Mouse (Mus musculus): ENCODE results near the gene Adam12. TPM values are rescaled to one million over a fixed set of nuclear protein-coding genes. Genes with fewer than 3 reads are reported as not detected.

The Adam12 gene
- polyA plus RNA-seq, 1 experiment from 2014 or later: 2.6 TPM

DNA sequence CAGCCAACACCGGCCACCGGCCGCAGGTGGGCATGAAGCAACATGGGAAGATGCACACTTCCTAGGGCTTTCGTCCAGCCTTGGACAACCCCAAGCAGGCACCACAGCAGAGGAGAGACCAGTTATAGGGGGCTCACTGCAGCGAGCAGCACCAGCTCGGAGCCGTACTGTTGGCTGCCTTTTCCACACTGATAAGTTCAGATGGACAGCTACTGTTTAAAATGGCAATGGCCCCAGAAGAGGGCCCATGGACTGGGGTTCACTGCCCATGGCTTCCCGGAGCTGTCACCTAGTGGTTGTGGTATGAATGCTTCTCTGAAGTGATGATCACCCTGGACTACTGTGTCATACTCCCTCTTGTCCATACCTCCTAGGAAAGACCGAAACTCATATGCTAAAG is 141.7 kb downstream of the Adam12 start:
- H3K4me3 ChIP-seq: no peak overlapping the region
- no peaks in the 10 kb centered on the region for H3K36me3 ChIP-seq
- no peak overlapping the region for H3K27ac ChIP-seq
- no peaks in the 10 kb centered on the region for H3K27me3 ChIP-seq
- 0 out of 2 replicates have a peak, but pooled peaks cover 5% of the 10 kb centered on the region for H3K4me1 ChIP-seq (replicated peaks)
- 97% methylated on average over 9 of the region's 9 CpGs for WGBS
- no peaks in the 10 kb centered on the region for H3K9me3 ChIP-seq
- H3K4me2 ChIP-seq: no peak overlapping the region
- H3K9ac ChIP-seq: no peak overlapping the region
- ATAC-seq (ENCODE audit: low FRiP score): no peak

DNA sequence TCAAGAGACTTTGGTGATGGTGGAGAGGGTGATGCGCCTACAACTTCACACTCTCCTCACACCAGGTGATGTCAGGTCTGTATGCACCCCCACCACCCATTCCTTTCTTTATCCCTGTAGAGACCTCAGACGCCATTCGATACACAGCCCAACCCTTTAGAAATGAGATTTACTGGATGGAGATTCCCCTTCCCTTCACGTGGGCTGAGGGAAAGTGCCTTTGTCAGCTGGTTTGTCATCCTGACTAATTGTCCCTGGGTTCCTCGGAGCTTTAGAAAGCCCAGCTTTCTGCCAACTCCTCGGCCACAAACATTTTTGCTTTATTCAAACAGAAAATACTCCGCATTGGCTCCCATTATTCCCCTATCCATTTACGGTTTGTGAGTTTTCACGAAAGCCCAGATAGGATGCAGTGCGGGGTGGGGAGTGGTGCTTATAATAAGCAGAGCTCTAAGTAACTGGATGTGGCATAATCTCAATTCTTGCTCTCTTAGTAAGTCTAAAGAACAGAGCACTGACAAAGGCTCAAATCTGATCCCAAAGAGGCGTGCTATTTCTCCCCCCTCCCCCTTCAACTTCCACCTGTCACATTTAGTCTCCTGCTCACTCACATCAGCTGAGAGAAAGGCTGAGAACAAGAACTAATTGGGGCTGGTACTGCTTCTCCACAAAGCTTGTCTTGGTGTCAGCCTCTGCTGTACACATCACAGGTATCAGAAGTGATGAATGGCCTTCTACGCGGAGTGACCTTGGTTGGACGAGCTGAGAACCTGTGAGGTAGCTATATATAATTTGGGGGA is 143.2 kb downstream of the Adam12 start:
- H3K4me1 ChIP-seq (replicated peaks): 0 out of 2 replicates have a peak, but pooled peaks cover under 1% of the 10 kb centered on the region
- 71% methylated on average over 14 of the region's 14 CpGs for WGBS
- no peak overlapping the region for H3K27ac ChIP-seq
- no peaks in the 10 kb centered on the region for H3K27me3 ChIP-seq
- no peak overlapping the region for H3K4me2 ChIP-seq
- H3K9ac ChIP-seq: no peak overlapping the region; the same call in 1 of the 2 replicates
- H3K36me3 ChIP-seq: no peaks in the 10 kb centered on the region
- H3K9me3 ChIP-seq: no peaks in the 10 kb centered on the region
- no peak for ATAC-seq (ENCODE audit: low FRiP score)
- H3K4me3 ChIP-seq: no peak overlapping the region

DNA sequence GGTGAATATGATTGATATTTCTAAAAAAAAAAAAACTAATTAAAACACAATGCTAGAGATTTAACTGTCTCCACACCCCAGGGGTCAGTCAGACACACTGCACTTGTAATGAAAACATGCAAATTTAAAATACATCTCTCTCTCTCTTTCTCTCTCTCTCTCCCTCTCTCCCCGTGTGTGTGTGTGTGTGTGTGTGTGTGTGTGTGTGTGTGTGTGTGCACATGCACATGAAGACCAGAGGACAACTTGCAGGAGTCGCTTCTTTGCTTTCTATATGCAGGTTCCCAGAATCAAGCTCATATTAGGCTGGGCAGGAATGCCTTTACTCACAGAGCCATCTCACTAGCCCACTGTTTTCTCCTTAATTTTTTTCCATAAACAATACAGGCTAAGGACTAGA is 146.6 kb downstream of the Adam12 start:
- WGBS: 83% methylated on average over 1 of the region's 2 CpGs
- no peaks in the 10 kb centered on the region for H3K36me3 ChIP-seq
- H3K4me2 ChIP-seq: no peak overlapping the region
- ATAC-seq (ENCODE audit: low FRiP score): no peak
- no peak overlapping the region for H3K9ac ChIP-seq
- H3K4me1 ChIP-seq (replicated peaks): no peaks in the 10 kb centered on the region
- no peak overlapping the region for H3K27ac ChIP-seq
- H3K27me3 ChIP-seq: no peaks in the 10 kb centered on the region
- no peaks in the 10 kb centered on the region for H3K9me3 ChIP-seq
- H3K4me3 ChIP-seq: no peak overlapping the region

GRCm38 (mm10) chr7:134084926-134085325 is 147.0 kb downstream of the Adam12 start:
- no peaks in the 10 kb centered on the region for H3K9me3 ChIP-seq
- ATAC-seq (ENCODE audit: low FRiP score): no peak
- no peak overlapping the region for H3K9ac ChIP-seq
- H3K4me1 ChIP-seq (replicated peaks): no peaks in the 10 kb centered on the region
- H3K36me3 ChIP-seq: no peaks in the 10 kb centered on the region
- no peaks in the 10 kb centered on the region for H3K27me3 ChIP-seq
- H3K4me3 ChIP-seq: no peak overlapping the region
- H3K27ac ChIP-seq: no peak overlapping the region
- H3K4me2 ChIP-seq: no peak overlapping the region

- Histone ChIP-seq H3K9me3 (no peaks in the 10 kb centered on the region), H3K27ac (no peak overlapping the region), H3K4me2 (no peak overlapping the region), H3K27me3 (no peaks in the 10 kb centered on the region), H3K9ac (no peak overlapping the region), H3K36me3 (no peaks in the 10 kb centered on the region), H3K4me3 (no peak overlapping the region), H3K4me1 (replicated peaks) (no peaks in the 10 kb centered on the region)
- whole genome bisulfite sequencing: 82% methylated on average over 8 of the region's 8 CpGs
- ATAC-seq (ENCODE audit: low FRiP score): no peak
These were observed 150.5 kb downstream of the Adam12 start for GRCm38 (mm10) chr7:134081307-134082072.

- no peak for ATAC-seq (ENCODE audit: low FRiP score)
- no peak overlapping the region for H3K27ac ChIP-seq
- H3K9ac ChIP-seq: no peak overlapping the region
- no peak overlapping the region for H3K4me3 ChIP-seq
- 84% methylated on average over 17 of the region's 17 CpGs for WGBS
- H3K4me2 ChIP-seq: no peak overlapping the region
- no peaks in the 10 kb centered on the region for H3K27me3 ChIP-seq
- H3K36me3 ChIP-seq: no peaks in the 10 kb centered on the region
- H3K9me3 ChIP-seq: no peaks in the 10 kb centered on the region
- H3K4me1 ChIP-seq (replicated peaks): no peaks in the 10 kb centered on the region
These were observed 151.8 kb downstream of the Adam12 start for GRCm38 (mm10) chr7:134079980-134080725.

DNA sequence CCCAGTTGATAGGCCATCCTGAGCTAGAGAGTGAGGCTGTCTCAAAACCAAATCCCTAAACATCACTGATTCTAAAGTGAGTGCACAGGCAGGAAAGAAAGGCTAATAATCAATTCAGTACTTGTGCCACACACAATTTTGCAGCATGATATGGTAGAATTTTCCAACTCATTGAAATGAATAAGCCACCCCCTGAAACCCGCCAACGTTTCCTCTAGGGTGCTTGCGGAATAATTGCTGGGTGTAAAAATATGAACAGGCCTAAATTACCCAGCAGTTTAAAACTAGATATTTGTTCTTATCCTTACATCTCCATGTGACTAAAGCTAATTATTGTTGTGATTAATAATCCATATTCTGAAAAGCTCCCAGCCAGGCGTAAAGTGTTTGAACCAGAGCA is 154.3 kb downstream of the Adam12 start:
- H3K9me3 ChIP-seq: no peaks in the 10 kb centered on the region
- no peaks in the 10 kb centered on the region for H3K27me3 ChIP-seq
- no peak overlapping the region for H3K27ac ChIP-seq
- no peak overlapping the region for H3K4me2 ChIP-seq
- no peak overlapping the region for H3K4me3 ChIP-seq
- no peak for ATAC-seq (ENCODE audit: low FRiP score)
- H3K4me1 ChIP-seq (replicated peaks): no peaks in the 10 kb centered on the region
- H3K36me3 ChIP-seq: no peaks in the 10 kb centered on the region
- 89% methylated on average over 4 of the region's 4 CpGs for WGBS
- no peak overlapping the region for H3K9ac ChIP-seq

DNA sequence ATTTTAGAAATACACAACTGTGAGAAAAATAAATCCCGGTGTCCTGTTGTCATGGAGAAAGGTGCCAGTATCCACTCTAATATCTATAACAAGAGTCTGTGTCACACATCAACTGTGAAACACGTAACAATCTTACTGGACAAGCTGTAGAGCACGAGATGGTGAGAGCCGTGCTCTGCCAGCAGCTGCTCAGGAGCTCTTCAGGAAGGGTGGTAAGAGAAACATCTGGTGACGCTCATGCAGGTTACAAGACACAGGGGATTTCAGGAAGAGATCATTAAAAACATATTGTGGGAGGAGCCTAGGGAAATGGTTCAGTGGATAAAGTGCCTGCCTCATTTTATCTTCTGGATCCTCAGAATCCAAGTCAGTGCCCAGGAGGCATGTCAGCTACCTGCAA is 158.9 kb downstream of the Adam12 start:
- Histone ChIP-seq H3K27ac (no peak overlapping the region), H3K9ac (no peak overlapping the region), H3K4me2 (no peak overlapping the region), H3K4me3 (no peak overlapping the region), H3K36me3 (no peaks in the 10 kb centered on the region), H3K4me1 (replicated peaks) (no peaks in the 10 kb centered on the region), H3K27me3 (no peaks in the 10 kb centered on the region), H3K9me3 (no peaks in the 10 kb centered on the region)
- no peak for ATAC-seq (ENCODE audit: low FRiP score)
- WGBS: 82% methylated on average over 5 of the region's 5 CpGs

- no peak overlapping the region for H3K4me2 ChIP-seq
- H3K27ac ChIP-seq: no peak overlapping the region
- H3K9ac ChIP-seq: no peak overlapping the region
- no peaks in the 10 kb centered on the region for H3K4me1 ChIP-seq (replicated peaks)
- 90% methylated on average over 11 of the region's 11 CpGs for WGBS
- no peak overlapping the region for H3K4me3 ChIP-seq
- no peaks in the 10 kb centered on the region for H3K27me3 ChIP-seq
- no peak for ATAC-seq (ENCODE audit: low FRiP score)
- H3K36me3 ChIP-seq: no peaks in the 10 kb centered on the region
- H3K9me3 ChIP-seq: no peaks in the 10 kb centered on the region
These were observed 160.6 kb downstream of the Adam12 start for GRCm38 (mm10) chr7:134071153-134071885.

DNA sequence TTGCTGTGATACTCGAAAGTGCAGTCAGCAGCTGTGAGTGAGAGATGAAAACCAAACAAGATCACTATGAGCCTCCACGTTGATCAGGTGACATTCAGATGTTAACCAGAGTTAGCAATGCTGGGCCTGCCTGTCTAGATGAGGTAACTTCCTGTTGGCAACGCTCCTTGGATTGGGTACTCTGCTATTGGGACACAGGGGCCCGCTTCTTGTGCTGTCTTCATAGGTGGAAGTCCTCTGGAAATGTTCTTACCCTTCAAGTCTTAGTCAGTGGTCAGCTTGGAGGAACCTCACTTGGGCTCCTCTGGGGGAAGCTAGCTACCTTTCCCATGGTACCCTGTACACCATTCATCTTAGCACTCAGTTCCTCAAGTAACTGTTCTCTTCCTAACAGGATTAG is 169.3 kb downstream of the Adam12 start:
- H3K4me3 ChIP-seq: no peak overlapping the region
- no peak overlapping the region for H3K9ac ChIP-seq
- no peak overlapping the region for H3K27ac ChIP-seq
- H3K4me2 ChIP-seq: no peak overlapping the region
- no peak for ATAC-seq (ENCODE audit: low FRiP score)
- no peaks in the 10 kb centered on the region for H3K4me1 ChIP-seq (replicated peaks)
- no peaks in the 10 kb centered on the region for H3K36me3 ChIP-seq
- H3K9me3 ChIP-seq: no peaks in the 10 kb centered on the region
- 86% methylated on average over 4 of the region's 4 CpGs for WGBS
- no peaks in the 10 kb centered on the region for H3K27me3 ChIP-seq

DNA sequence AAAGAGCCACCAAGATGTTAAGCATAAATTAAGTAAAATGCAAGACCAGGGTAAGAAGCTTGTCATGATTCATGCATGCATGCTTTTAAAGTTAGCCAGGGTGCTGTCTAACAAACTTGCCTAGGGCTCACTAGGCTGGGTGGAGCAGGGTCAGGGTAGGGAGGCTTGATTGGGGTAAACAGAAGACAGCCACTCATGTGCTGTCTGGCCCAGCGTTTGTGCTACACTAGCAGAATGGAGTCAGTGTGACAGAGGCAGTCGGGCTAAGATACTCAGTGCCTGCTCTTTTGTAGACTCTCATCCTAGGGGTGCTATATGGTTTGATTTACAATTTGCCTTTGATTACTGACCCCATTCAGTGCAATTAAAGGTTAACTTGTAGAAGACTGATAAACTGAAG is 179.5 kb downstream of the Adam12 start:
- Histone ChIP-seq H3K9me3 (no peaks in the 10 kb centered on the region), H3K9ac (no peak overlapping the region), H3K4me2 (no peak overlapping the region), H3K27ac (no peak overlapping the region), H3K27me3 (no peaks in the 10 kb centered on the region), H3K4me1 (replicated peaks) (no peaks in the 10 kb centered on the region), H3K36me3 (no peaks in the 10 kb centered on the region), H3K4me3 (no peak overlapping the region)
- 65% methylated on average over 2 of the region's 2 CpGs for WGBS
- no peak for ATAC-seq (ENCODE audit: low FRiP score)

GRCm38 (mm10) chr7:134050371-134050770 is 181.6 kb downstream of the Adam12 start:
- Histone ChIP-seq H3K4me1 (replicated peaks) (no peaks in the 10 kb centered on the region), H3K36me3 (no peaks in the 10 kb centered on the region), H3K4me2 (no peak overlapping the region), H3K27me3 (no peaks in the 10 kb centered on the region), H3K4me3 (no peak overlapping the region), H3K9ac (no peak overlapping the region), H3K27ac (no peak overlapping the region), H3K9me3 (no peaks in the 10 kb centered on the region)
- no peak for ATAC-seq (ENCODE audit: low FRiP score)
- WGBS: 75% methylated on average over 1 of the region's 1 CpGs
